Mouse (Mus musculus) ovary, postnatal 10 days (tissue): ENCODE results near the gene Irf8.
"Not testable (repeated sequence)": the region's sequence is repeated elsewhere in the genome, so short reads cannot be mapped to it uniquely, and the experiment has no call there.

ENCODE experiments used
- DNase-seq: peaks from one replicate; pipeline ENCODE4 v3.0.0; 2022; ENCODE audit warnings: low spot score

Gene Irf8

DNA sequence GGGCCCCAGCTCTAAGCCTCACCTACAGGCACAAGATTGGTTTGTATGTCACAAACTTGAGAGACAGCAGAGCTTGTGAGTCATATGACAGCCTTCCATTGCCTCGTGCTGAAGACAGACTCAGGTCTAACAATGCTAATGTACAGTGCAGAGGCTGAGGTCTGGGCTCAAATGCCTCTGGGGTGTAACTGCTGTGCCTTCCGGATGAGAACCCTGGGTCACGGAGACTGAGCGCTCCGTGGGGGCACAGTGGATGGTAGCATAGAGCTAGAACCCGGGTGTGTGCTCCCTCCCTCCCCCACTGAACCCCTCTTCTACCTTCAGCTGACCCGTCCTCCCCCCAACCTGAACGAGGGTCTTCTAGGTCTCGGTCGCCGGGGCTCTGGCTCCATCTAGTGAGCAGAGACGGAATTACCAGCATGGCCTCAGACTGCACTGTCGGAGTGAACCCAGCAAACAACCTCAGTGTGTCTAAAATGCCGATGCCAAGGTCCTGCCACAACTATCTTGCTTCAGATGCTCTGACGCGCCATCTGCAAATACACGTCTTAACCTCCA lies 64.2 kb downstream of the Irf8 start:
- DNase-seq: peak; percentile 34

DNA sequence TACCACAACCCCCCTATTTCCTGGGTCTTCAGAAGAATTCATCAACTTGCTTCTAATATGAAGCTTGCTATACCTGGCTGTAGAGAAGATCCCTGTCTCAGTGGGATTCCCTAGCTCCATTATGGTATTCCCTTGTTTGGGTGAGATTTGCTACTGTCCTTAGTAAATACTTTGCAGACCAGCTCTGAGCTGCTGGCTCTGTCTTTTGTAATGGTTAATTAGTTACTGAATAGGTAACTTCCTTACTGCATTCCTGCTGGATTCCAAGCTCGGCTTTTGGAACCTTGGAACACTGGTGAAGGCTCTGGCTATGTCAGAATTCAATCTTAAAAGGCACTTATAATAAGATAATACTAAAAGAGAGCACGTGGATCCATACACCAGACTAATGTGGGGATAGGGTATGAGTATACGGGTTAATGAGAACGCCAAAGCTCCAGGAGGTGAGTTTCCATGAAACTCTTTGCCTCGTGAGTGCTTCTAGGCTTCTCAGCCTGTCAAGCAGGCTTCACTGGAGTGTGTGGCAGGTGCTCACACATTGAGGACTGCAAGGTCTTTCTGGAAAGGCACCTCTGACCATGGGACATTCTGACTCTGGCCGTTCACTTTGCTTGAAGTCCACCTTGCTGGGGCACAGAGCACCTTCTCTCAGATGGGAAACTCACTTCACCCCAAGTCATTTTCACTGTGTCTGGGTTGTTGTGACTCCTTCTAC lies 67.7 kb downstream of the Irf8 start:
- DNase-seq: not testable (repeated sequence)

DNA sequence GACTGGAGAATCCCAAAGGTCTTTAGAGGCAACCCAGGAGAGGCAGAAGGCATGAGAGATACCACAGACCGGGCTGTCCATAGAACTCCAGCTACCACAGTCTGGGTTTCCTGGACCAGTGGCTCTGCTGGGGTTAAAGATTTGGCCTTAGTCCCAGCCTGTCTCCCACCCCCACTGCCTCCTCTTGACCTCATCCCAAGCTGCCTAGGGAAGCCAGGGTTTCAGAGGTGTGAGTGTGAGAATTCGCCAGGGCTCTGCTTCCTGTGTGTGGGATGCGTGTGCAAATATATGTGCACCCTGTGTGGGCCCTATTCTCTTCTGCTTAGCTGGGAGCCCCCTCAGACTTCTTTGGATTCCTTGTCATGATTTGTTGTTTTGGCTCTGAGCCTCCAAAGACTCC lies 68.6 kb downstream of the Irf8 start:
- DNase-seq: no peak
